Mouse (Mus musculus) stomach, embryonic 14.5 days (tissue): ENCODE results near the gene Dnajb5. TPM values are rescaled to one million over a fixed set of nuclear protein-coding genes. Genes with fewer than 3 reads are reported as not detected.
"Not testable (repeated sequence)": the region's sequence is repeated elsewhere in the genome, so short reads cannot be mapped to it uniquely, and the experiment has no call there.

Experiments
- ATAC-seq: fragments of 200-750 bp; cut with Nextera tagmentation; 2 replicates; pipeline ENCODE4 v1.8.0; 2017; ENCODE audit warnings: low read depth, moderate TSS enrichment; ENCODE audit not compliant: insufficient number of reproducible peaks, insufficient read depth, low FRiP score
- H3K27ac ChIP-seq: fragments of 300-500 bp; sonication (generic); 2 replicates; pipeline ENCODE4 v1.5.1; 2014; ENCODE audit warnings: mild to moderate bottlenecking, low read length, moderate library complexity, mixed read lengths
- H3K27me3 ChIP-seq: fragments of 300-500 bp; sonication (generic); 2 replicates; pipeline ENCODE4 v1.6.1; 2014; ENCODE audit warnings: low read length, control low read depth, mixed read lengths; ENCODE audit not compliant: control insufficient read depth, insufficient read depth
- H3K36me3 ChIP-seq: fragments of 300-500 bp; sonication (generic); 2 replicates; pipeline ENCODE4 v1.6.1; 2014; ENCODE audit warnings: mild to moderate bottlenecking, control low read depth, low read length, moderate library complexity, mixed read lengths; ENCODE audit not compliant: control insufficient read depth, insufficient read depth
- H3K4me1 ChIP-seq: fragments of 300-500 bp; sonication (generic); 2 replicates; pipeline ENCODE4 v1.6.1; 2014; ENCODE audit warnings: low read length, control low read depth, mixed read lengths; ENCODE audit not compliant: control insufficient read depth, insufficient read depth
- H3K4me2 ChIP-seq: fragments of 300-500 bp; sonication (generic); replicated peaks from 2 replicates; pipeline ENCODE4 v1.6.1; 2014; ENCODE audit warnings: low read depth, low read length, control low read depth
- H3K4me3 ChIP-seq: fragments of 300-500 bp; sonication (generic); 2 replicates; pipeline ENCODE4 v1.5.1; 2014; ENCODE audit warnings: low read depth, low read length, control low read depth
- H3K9ac ChIP-seq: fragments of 300-500 bp; sonication (generic); replicated peaks from 2 replicates; pipeline ENCODE4 v1.6.1; 2014; ENCODE audit warnings: low read depth, mild to moderate bottlenecking, control low read depth, low read length, moderate library complexity, mixed read lengths
- H3K9me3 ChIP-seq: fragments of 300-500 bp; sonication (generic); 2 replicates; pipeline ENCODE4 v1.6.1; 2016; ENCODE audit warnings: low read depth, low read length, control low read depth; ENCODE audit not compliant: control insufficient read depth
- WGBS: fragments of 180-500 bp; shearing (Covaris S2); extraction: QIAGEN DNeasy Blood & Tissue Kit; methylation state at CpG from one replicate; pipeline ENCODE4 v1.1.7; 2014; 5-methylcytosine and 5-hydroxymethylcytosine counted together
- polyA plus RNA-seq: library from polyadenylated mRNA; unstranded; fragments of >200 nt; fragmentation: Nextera tagmentation; extraction: Ambion mirVana; gene quantifications from 2 replicates; pipeline ENCODE4 v1.2.1, GENCODE M21; 2014

Gene Dnajb5
- polyA plus RNA-seq, 1 experiment from 2014 or later, result 10.0 TPM

DNA sequence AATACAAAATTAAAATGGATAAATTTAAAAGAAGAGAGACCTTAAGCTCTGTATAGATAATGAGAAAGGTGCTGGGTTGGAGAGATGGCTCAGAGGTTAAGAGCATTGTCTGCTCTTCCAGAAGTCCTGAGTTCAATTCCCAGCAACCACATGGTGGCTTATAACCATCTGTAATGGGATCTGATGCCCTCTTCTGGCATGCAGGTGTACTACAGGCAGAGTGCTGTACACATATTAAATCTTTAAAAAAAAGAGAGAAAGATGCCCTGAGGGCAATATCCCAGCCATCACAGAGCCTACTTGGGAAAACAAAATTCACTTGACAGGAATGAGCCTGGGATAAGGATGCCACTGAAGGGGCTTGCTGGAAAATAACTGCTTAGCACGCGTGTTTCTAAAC, 13.9 kb downstream of the Dnajb5 start:
- Histone ChIP-seq H3K4me2 (no peak overlapping the region), H3K4me1 (no peaks in the 10 kb centered on the region), H3K4me3 (no peak overlapping the region), H3K9ac (no peak overlapping the region), H3K27ac (no peak overlapping the region), H3K36me3 (no peaks in the 10 kb centered on the region), H3K9me3 (no peaks in the 10 kb centered on the region), H3K27me3 (no peaks in the 10 kb centered on the region)
- WGBS, result 91% methylated on average over 2 of the region's 2 CpGs
- ATAC-seq, result no peak

DNA sequence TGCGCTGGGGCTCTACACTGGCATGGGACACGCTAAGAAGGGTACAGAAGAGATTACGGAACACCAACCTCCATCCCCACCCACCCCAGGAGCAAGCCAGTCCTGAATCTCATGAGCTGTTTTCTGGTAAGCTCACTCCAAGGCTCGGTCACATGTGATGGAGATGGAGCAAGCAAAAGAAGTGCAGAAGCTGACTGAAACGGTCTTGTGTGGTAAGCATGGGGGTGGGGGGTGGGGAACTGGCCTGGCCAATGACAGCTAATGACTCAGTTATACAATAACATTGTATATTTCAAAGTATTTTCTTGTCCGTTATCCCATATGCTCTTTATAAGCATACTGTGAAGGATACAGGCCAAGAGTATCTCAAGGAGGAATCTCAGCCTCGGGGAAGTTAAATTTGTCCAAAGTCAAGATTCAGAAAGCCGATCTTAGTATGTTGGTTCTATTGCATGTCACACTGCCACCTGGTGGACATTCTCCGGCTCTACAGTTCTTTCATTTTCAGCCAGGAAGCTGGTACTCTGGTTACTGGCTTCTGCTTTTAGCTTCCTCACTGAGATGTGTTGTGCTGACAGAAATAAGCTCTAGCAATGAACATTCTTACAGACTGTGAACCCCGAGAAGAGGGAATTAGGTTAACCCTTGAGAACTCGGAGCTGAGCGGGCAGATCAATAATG, 15.6 kb downstream of the Dnajb5 start:
- no peak for ATAC-seq
- H3K27me3 ChIP-seq, result no peaks in the 10 kb centered on the region

DNA sequence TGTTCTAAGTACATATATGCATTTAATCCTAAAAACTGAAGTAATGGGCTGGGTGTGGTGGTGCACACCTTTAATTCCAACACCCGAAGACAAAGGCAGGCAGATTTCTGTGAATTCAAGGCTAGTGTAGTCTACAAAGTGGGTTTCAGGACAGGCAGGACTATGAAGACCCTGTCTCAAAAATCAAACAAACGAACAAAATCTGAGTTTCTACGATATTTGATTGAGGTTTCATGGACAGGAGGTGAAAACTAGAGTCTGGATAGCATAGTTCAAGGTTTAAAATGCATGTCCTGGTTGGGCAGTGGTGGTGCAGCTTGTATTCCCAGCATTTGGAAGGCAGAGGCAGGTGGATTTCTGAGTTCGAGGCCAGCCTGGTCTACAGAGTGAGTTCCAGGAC, 19.7 kb downstream of the Dnajb5 start, which contains the start of gene 1700022I11Rik:
1700022I11Rik (plus strand) TSS at position 301 of the 400 bp plus-strand sequence.
- WGBS, result 90% methylated on average over 4 of the region's 4 CpGs
- H3K36me3 ChIP-seq, result no peaks in the 10 kb centered on the region
- H3K27ac ChIP-seq, result no peak within 1 kb of the TSS
- H3K4me2 ChIP-seq, result no peak within 1 kb of the TSS
- H3K27me3 ChIP-seq, result no peaks in the 10 kb centered on the region
- no peaks in the 10 kb centered on the region for H3K4me1 ChIP-seq
- H3K9ac ChIP-seq, result no peak within 1 kb of the TSS
- ATAC-seq, result no peak
- H3K4me3 ChIP-seq, result no peak within 1 kb of the TSS
- no peaks in the 10 kb centered on the region for H3K9me3 ChIP-seq

More for the DNA sequence above, 15.6 kb downstream of the Dnajb5 start:
- Histone ChIP-seq H3K27ac (no peak overlapping the region), H3K9me3 (no peaks in the 10 kb centered on the region), H3K4me2 (no peak overlapping the region), H3K9ac (no peak overlapping the region), H3K4me1 (no peaks in the 10 kb centered on the region), H3K4me3 (no peak overlapping the region), H3K36me3 (no peaks in the 10 kb centered on the region)
- 17% methylated on average over 12 of the region's 12 CpGs for WGBS

DNA sequence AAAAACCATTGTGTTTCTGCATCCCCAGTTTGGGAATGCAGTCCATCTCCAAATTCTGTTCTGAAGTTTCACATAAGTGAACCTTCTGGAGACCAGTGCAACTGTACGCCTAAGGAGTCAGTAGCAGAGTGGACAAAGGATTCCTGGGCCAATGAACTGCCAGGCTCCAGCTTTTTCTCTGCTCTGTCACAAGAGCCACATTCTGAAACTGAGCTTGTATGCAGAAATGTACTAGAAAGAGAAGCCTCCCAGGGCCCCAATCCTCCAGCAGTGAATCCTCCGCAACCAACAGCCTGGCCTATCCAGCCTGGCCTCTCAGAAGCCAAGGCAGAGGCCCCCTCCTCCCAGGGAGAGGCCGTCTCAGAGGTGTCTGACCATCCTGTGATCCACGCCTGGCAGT, 23.3 kb downstream of the Dnajb5 start:
- WGBS, result 69% methylated on average over 4 of the region's 4 CpGs
- H3K9me3 ChIP-seq, result no peaks in the 10 kb centered on the region
- H3K4me3 ChIP-seq, result no peak overlapping the region
- no peaks in the 10 kb centered on the region; the same call in 1 of the 2 replicates for H3K36me3 ChIP-seq
- no peaks in the 10 kb centered on the region for H3K4me1 ChIP-seq
- no peak overlapping the region for H3K27ac ChIP-seq
- no peaks in the 10 kb centered on the region for H3K27me3 ChIP-seq
- no peak overlapping the region for H3K4me2 ChIP-seq
- no peak for ATAC-seq
- H3K9ac ChIP-seq, result no peak overlapping the region

DNA sequence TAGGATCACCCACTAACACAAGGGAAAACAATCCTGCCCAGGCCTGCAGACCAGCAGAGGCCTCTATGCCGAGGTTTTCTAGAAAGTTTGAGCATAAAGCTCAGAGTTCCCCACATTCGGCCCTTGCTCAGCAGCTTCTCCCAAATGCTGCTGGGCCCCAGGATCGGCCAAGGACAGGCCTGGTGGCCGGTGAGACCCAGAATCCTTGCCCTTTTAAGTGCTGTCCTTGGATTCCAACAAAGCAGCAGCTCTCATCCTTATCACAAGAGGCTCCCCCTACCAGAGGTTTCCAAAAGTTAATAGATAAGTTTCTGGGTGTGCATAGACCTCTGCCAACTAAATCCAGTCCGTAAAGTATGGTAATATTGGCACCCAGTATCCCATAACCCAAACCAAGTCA, 24.3 kb downstream of the Dnajb5 start:
- no peaks in the 10 kb centered on the region for H3K27me3 ChIP-seq
- no peak for ATAC-seq
- no peaks in the 10 kb centered on the region for H3K4me1 ChIP-seq
- H3K9me3 ChIP-seq, result no peaks in the 10 kb centered on the region
- no peak overlapping the region for H3K4me3 ChIP-seq
- no peak overlapping the region for H3K9ac ChIP-seq
- peaks cover 6% of the 10 kb centered on the region for H3K36me3 ChIP-seq
- H3K27ac ChIP-seq, result no peak overlapping the region
- no peak overlapping the region for H3K4me2 ChIP-seq
- 80% methylated on average over 5 of the region's 5 CpGs for WGBS

DNA sequence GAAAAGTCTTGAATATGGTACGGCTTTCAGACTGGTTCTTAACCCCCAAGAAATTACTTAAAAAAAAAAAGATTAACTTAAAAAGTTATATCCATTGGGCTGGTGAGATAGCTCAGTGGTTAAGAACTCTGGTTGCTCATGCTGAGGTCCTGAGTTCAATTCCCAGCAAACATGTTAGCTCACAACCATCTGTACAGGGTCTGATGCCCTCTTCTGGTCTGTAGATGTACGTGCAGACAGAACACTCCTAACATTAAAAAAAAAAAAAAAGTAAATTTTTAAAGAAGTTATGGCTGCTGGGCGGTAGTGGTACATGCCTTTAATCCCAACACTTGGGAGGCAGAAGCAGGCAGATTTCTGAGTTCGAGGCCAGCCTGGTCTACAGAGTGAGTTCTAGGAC, 28.4 kb downstream of the Dnajb5 start:
- WGBS, result 91% methylated on average over 4 of the region's 4 CpGs
- no peaks in the 10 kb centered on the region for H3K27me3 ChIP-seq
- no peak overlapping the region for H3K9ac ChIP-seq
- no peak overlapping the region for H3K4me2 ChIP-seq
- H3K4me3 ChIP-seq, result no peak overlapping the region
- H3K9me3 ChIP-seq, result no peaks in the 10 kb centered on the region
- peaks cover 33% of the 10 kb centered on the region for H3K36me3 ChIP-seq
- no peaks in the 10 kb centered on the region for H3K4me1 ChIP-seq
- ATAC-seq, result no peak
- no peak overlapping the region for H3K27ac ChIP-seq

DNA sequence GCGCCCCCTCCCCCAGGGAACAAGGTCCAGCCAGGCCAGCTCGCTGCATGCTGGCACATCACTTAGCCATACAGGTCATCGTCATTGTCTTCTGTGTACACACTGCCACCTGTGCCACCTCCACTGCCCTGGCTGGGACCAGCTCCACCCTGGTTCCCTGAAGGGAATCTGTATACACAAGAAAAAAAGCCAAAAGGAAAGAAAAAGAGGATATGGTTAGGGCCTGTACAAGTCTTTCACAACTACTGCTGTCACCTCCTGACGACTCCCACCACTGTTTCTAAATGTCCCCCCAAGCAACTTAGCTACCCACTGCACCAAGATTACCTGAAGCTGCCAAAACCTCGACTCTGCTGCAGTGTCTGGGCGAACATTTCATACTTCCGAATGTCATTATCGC, 30.9 kb downstream of the Dnajb5 start:
- ATAC-seq, result not testable (repeated sequence)
- 93% methylated on average over 7 of the region's 8 CpGs for WGBS
- H3K36me3 ChIP-seq, result peaks cover 54% of the 10 kb centered on the region

DNA sequence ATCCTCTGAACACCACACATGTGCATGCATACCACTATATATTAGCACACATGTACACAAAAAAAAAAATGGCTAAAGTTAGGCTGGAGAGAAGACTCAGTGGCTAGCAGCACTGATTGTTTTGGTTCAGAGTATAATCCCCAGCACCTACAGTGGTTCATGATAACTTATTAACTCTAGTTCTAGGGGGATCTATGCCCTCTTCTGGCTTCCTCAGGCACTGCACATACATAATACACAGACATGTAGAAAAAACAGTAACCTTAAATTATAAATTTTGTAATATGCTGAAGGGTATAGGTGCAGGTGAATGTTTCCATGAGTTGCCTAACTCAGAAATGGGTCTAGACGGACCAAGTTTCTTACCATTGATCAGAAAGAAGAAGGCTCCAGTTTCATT, 38.7 kb downstream of the Dnajb5 start:
- no peak overlapping the region for H3K27ac ChIP-seq
- peaks cover 93% of the 10 kb centered on the region for H3K36me3 ChIP-seq
- no peak overlapping the region for H3K4me2 ChIP-seq
- H3K27me3 ChIP-seq, result no peaks in the 10 kb centered on the region
- 85% methylated on average over 1 of the region's 1 CpGs for WGBS
- no peak for ATAC-seq
- H3K4me1 ChIP-seq, result no peaks in the 10 kb centered on the region
- H3K9me3 ChIP-seq, result no peaks in the 10 kb centered on the region
- no peak overlapping the region for H3K9ac ChIP-seq
- no peak overlapping the region for H3K4me3 ChIP-seq

More for the DNA sequence above, 30.9 kb downstream of the Dnajb5 start:
- not testable (repeated sequence) for H3K27ac ChIP-seq, H3K4me2 ChIP-seq, H3K27me3 ChIP-seq, H3K9me3 ChIP-seq, H3K9ac ChIP-seq, H3K4me1 ChIP-seq, H3K4me3 ChIP-seq

DNA sequence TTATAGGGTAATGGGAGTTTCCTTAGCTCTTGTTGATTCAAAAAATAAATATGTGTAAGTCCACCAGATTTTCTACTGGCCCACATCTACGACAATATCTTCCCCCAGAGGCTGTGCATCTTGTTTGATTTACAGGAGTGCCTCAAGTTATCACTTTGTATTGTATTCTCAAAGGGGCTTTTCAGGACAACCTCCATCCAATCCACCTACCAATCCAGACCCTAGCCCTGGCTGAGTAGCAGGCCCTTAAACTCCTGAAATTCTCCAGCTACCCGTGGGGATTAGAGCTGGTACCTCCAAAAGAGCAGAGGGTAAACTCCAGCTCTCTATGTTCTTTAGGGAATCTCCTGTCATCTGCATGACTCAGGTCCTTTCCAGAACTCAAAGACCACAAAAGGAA, 48.4 kb downstream of the Dnajb5 start:
- ATAC-seq, result no peak
- Histone ChIP-seq H3K4me1 (peaks cover 13% of the 10 kb centered on the region; the same call in 1 of the 2 replicates), H3K36me3 (peaks cover 30% of the 10 kb centered on the region), H3K9me3 (no peaks in the 10 kb centered on the region), H3K27me3 (no peaks in the 10 kb centered on the region), H3K4me2 (peak overlapping the region; percentile 95), H3K9ac (0 out of 2 replicates have a peak overlapping the region, but pooled peaks have one; percentile 11), H3K27ac (no peak overlapping the region), H3K4me3 (peak overlapping the region; percentile 91; the same call in 1 of the 2 replicates)
- 57% methylated on average over 2 of the region's 2 CpGs for WGBS
